Mouse (Mus musculus) stomach, embryonic 14.5 days (tissue): ENCODE results near the gene Wbp11. TPM values are rescaled to one million over a fixed set of nuclear protein-coding genes. Genes with fewer than 3 reads are reported as not detected.
A peak's percentile ranks its signal among the peaks of the same experiment; 100 is the strongest.

ENCODE experiments used
- ATAC-seq: fragments of 200-750 bp; cut with Nextera tagmentation; 2 replicates; pipeline ENCODE4 v1.8.0; 2017; ENCODE audit warnings: low read depth, moderate TSS enrichment; ENCODE audit not compliant: insufficient number of reproducible peaks, insufficient read depth, low FRiP score
- H3K27ac ChIP-seq: fragments of 300-500 bp; sonication (generic); 2 replicates; pipeline ENCODE4 v1.5.1; 2014; ENCODE audit warnings: mild to moderate bottlenecking, low read length, moderate library complexity, mixed read lengths
- H3K27me3 ChIP-seq: fragments of 300-500 bp; sonication (generic); 2 replicates; pipeline ENCODE4 v1.6.1; 2014; ENCODE audit warnings: low read length, control low read depth, mixed read lengths; ENCODE audit not compliant: control insufficient read depth, insufficient read depth
- H3K36me3 ChIP-seq: fragments of 300-500 bp; sonication (generic); 2 replicates; pipeline ENCODE4 v1.6.1; 2014; ENCODE audit warnings: mild to moderate bottlenecking, control low read depth, low read length, moderate library complexity, mixed read lengths; ENCODE audit not compliant: control insufficient read depth, insufficient read depth
- H3K4me1 ChIP-seq: fragments of 300-500 bp; sonication (generic); 2 replicates; pipeline ENCODE4 v1.6.1; 2014; ENCODE audit warnings: low read length, control low read depth, mixed read lengths; ENCODE audit not compliant: control insufficient read depth, insufficient read depth
- H3K4me2 ChIP-seq: fragments of 300-500 bp; sonication (generic); replicated peaks from 2 replicates; pipeline ENCODE4 v1.6.1; 2014; ENCODE audit warnings: low read depth, low read length, control low read depth
- H3K4me3 ChIP-seq: fragments of 300-500 bp; sonication (generic); 2 replicates; pipeline ENCODE4 v1.5.1; 2014; ENCODE audit warnings: low read depth, low read length, control low read depth
- H3K9ac ChIP-seq: fragments of 300-500 bp; sonication (generic); replicated peaks from 2 replicates; pipeline ENCODE4 v1.6.1; 2014; ENCODE audit warnings: low read depth, mild to moderate bottlenecking, control low read depth, low read length, moderate library complexity, mixed read lengths
- H3K9me3 ChIP-seq: fragments of 300-500 bp; sonication (generic); 2 replicates; pipeline ENCODE4 v1.6.1; 2016; ENCODE audit warnings: low read depth, low read length, control low read depth; ENCODE audit not compliant: control insufficient read depth
- WGBS: fragments of 180-500 bp; shearing (Covaris S2); extraction: QIAGEN DNeasy Blood & Tissue Kit; methylation state at CpG from one replicate; pipeline ENCODE4 v1.1.7; 2014; 5-methylcytosine and 5-hydroxymethylcytosine counted together
- polyA plus RNA-seq: library from polyadenylated mRNA; unstranded; fragments of >200 nt; fragmentation: Nextera tagmentation; extraction: Ambion mirVana; gene quantifications from 2 replicates; pipeline ENCODE4 v1.2.1, GENCODE M21; 2014

Wbp11 gene
- polyA plus RNA-seq, 1 experiment from 2014 or later, result 103 TPM

- H3K4me3 ChIP-seq, result no peak overlapping the region
- H3K27me3 ChIP-seq, result no peaks in the 10 kb centered on the region
- H3K9me3 ChIP-seq, result no peaks in the 10 kb centered on the region
- 92% methylated on average over 7 of the region's 7 CpGs for WGBS
- H3K27ac ChIP-seq, result no peak overlapping the region
- H3K4me2 ChIP-seq, result no peak overlapping the region
- H3K9ac ChIP-seq, result no peak overlapping the region
- ATAC-seq, result no peak
- H3K36me3 ChIP-seq, result peaks cover 81% of the 10 kb centered on the region
- H3K4me1 ChIP-seq, result no peaks in the 10 kb centered on the region
Measured at GRCm38 (mm10) chr6:136815381-136815780, 12.7 kb downstream of the Wbp11 start.

GRCm38 (mm10) chr6:136813117-136813516 is 14.9 kb downstream of the Wbp11 start:
- Histone ChIP-seq H3K9me3 (no peaks in the 10 kb centered on the region), H3K4me1 (peaks cover 3% of the 10 kb centered on the region; the same call in 1 of the 2 replicates), H3K4me2 (no peak overlapping the region), H3K27me3 (no peaks in the 10 kb centered on the region), H3K4me3 (no peak overlapping the region), H3K27ac (no peak overlapping the region), H3K9ac (no peak overlapping the region), H3K36me3 (peaks cover 59% of the 10 kb centered on the region)
- no peak for ATAC-seq
- 38% methylated on average over 4 of the region's 4 CpGs for WGBS

DNA sequence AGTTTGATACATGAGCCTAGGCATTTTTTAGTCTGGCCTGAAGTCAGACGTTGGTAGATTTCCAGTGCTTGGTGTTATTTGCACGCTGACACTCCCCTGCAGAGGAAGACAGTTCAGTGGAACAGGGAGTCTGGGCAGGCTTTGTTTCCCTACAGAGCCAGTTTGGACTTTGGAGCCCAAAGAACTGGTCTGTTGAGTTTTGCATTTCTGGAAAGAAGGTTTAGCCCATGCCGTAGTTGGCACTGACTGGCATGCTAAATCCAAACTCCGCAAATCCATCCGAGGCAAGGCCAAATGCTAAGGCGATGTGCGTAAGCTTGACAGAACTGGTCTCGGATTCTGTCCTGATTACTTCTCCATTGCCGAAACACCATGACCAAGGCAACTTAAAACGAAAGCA is 16.8 kb downstream of the Wbp11 start:
- no peaks in the 10 kb centered on the region for H3K27me3 ChIP-seq
- H3K4me3 ChIP-seq, result no peak overlapping the region
- H3K36me3 ChIP-seq, result peaks cover 40% of the 10 kb centered on the region
- no peak for ATAC-seq
- 87% methylated on average over 10 of the region's 10 CpGs for WGBS
- H3K27ac ChIP-seq, result no peak overlapping the region
- no peaks in the 10 kb centered on the region for H3K9me3 ChIP-seq
- H3K9ac ChIP-seq, result no peak overlapping the region
- H3K4me1 ChIP-seq, result peaks cover 6% of the 10 kb centered on the region; the same call in 1 of the 2 replicates
- 0 out of 2 replicates have a peak overlapping the region, but pooled peaks have one; percentile 5 for H3K4me2 ChIP-seq

GRCm38 (mm10) chr6:136809673-136810072 is 18.4 kb downstream of the Wbp11 start:
- no peak for ATAC-seq
- no peaks in the 10 kb centered on the region for H3K27me3 ChIP-seq
- H3K36me3 ChIP-seq, result peaks cover 27% of the 10 kb centered on the region
- H3K9ac ChIP-seq, result no peak overlapping the region
- H3K9me3 ChIP-seq, result no peaks in the 10 kb centered on the region
- no peak overlapping the region for H3K27ac ChIP-seq
- H3K4me3 ChIP-seq, result peak overlapping the region; percentile 64; the same call in 1 of the 2 replicates
- H3K4me2 ChIP-seq, result peak overlapping the region; percentile 96
- peaks cover 6% of the 10 kb centered on the region; the same call in 1 of the 2 replicates for H3K4me1 ChIP-seq
- 63% methylated on average over 13 of the region's 13 CpGs for WGBS

- Histone ChIP-seq H3K36me3 (peaks cover 21% of the 10 kb centered on the region), H3K4me2 (peak overlapping the region; percentile 96), H3K9ac (peak overlapping the region; percentile 57), H3K9me3 (no peaks in the 10 kb centered on the region), H3K27ac (no peak overlapping the region; the same call in 1 of the 2 replicates), H3K27me3 (no peaks in the 10 kb centered on the region), H3K4me1 (peaks cover 6% of the 10 kb centered on the region; the same call in 1 of the 2 replicates), H3K4me3 (peak overlapping the region; percentile 64)
- 23% methylated on average over 14 of the region's 14 CpGs for WGBS
- ATAC-seq, result no peak
Measured at GRCm38 (mm10) chr6:136809077-136809476, 19.0 kb downstream of the Wbp11 start.

DNA sequence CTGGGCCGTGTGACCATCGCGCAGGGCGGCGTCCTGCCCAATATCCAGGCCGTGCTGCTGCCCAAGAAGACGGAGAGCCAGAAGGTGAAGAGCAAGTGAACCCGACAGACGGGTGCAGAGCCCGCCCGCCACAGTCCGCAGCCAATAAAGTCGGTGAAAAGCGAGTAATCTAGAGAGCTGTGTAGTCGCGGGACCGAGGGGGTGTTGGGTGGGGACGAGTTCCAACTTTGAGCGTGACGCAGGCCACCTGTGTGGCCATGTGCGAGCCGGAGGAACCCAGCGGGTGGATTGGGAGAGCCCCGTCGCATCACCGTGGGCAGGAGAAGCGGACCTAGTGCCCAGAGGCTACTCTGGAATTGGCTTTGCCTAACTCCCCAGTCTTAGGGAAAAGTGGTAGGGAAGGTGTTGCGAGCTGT is 19.4 kb downstream of the Wbp11 start:
- WGBS, result under 1% methylated on average over 28 of the region's 28 CpGs
- peak; percentile 11; the same call in 1 of the 2 replicates for ATAC-seq
- Histone ChIP-seq H3K27me3 (no peaks in the 10 kb centered on the region), H3K9ac (peak overlapping the region; percentile 57), H3K4me3 (peak overlapping the region; percentile 64), H3K4me2 (peak overlapping the region; percentile 96), H3K36me3 (peaks cover 16% of the 10 kb centered on the region), H3K9me3 (no peaks in the 10 kb centered on the region), H3K4me1 (peaks cover 6% of the 10 kb centered on the region; the same call in 1 of the 2 replicates), H3K27ac (peak overlapping the region; percentile 18; the same call in 1 of the 2 replicates)

- Histone ChIP-seq H3K4me2 (peak within 1 kb of the TSS; percentile 96), H3K4me1 (peaks cover 9% of the 10 kb centered on the region; the same call in 1 of the 2 replicates), H3K9me3 (no peaks in the 10 kb centered on the region), H3K27ac (peak within 1 kb of the TSS; percentile 77; the same call in 1 of the 2 replicates), H3K9ac (peak within 1 kb of the TSS; percentile 57), H3K27me3 (no peaks in the 10 kb centered on the region), H3K4me3 (peak within 1 kb of the TSS; percentile 64), H3K36me3 (peaks cover 11% of the 10 kb centered on the region)
- peak; percentile 83 for ATAC-seq
- under 1% methylated on average over 34 of the region's 34 CpGs for WGBS
Measured at GRCm38 (mm10) chr6:136808014-136808417, 20.0 kb downstream of the Wbp11 start, which contains the start of gene H2afj. Gene H2afj, plus strand, starts transcription at chr6:136808244.

- Histone ChIP-seq H3K27me3 (no peaks in the 10 kb centered on the region), H3K9me3 (no peaks in the 10 kb centered on the region), H3K36me3 (peaks cover 8% of the 10 kb centered on the region), H3K27ac (peak overlapping the region; percentile 77; the same call in 1 of the 2 replicates), H3K9ac (peak overlapping the region; percentile 45), H3K4me1 (peaks cover 12% of the 10 kb centered on the region; the same call in 1 of the 2 replicates), H3K4me2 (peak overlapping the region; percentile 96), H3K4me3 (peak overlapping the region; percentile 64)
- 42% methylated on average over 18 of the region's 18 CpGs for WGBS
- ATAC-seq, result no peak
Measured at GRCm38 (mm10) chr6:136807395-136808013, 20.5 kb downstream of the Wbp11 start.
